Mouse (Mus musculus): Measurements from ENCODE around the gene Bhlhe23.

DNA sequence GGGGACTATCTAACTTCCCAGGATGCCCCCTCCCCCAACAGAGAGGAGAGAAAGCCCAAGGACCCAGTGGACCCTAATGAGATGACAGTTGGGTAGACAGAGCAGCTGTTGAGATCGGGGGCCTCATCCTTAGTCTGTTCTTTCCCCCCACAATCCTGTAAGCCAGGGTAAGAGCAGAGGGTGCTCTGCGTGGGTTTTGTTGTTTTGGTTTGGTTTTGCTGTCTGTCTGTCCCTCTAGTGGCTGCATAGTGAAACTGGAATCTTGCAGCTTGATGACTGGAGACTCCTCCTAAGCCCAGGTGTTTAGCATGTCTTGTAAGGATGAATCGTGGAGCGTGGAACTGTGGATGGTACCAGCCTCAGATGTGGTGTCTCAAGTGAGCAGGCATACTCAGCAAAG, 19.3 kb upstream of the Bhlhe23 start:
- TF ChIP-seq CTCF (IDR thresholded peaks at IDR 0.05; ENCODE audit: borderline replicate concordance, extremely low read depth, insufficient read depth, insufficient read length): peak; percentile 42; the same call in 1 of the 2 replicates
- TF ChIP-seq POLR2A (IDR thresholded peaks at IDR 0.05; ENCODE audit: borderline replicate concordance, extremely low read depth, insufficient read depth, insufficient read length, poor library complexity, severe bottlenecking): no peak

Data from brain, embryonic 14.5 days (tissue).